24 mouse cellular contexts compared by ENCODE assay signal in genomic region chr9:11885784-11886183, GRCm38 (mm10).
"Had no signal": no experiment of that assay in that cellular context is flagged by ENCODE, and none has a peak within 500 bp of the region (broad histone marks: within the 10 kb centered on the region; RNA-seq: fewer than 3 reads in every experiment).

No protein-coding gene starts in this region.

- H3K27ac ChIP-seq: gastrocnemius, adult 2 months; heart, embryonic 10.5 days; hindbrain, embryonic 10.5 days; hindbrain, embryonic 13.5 days; intestine, embryonic 15.5 days; layer of hippocampus, adult 2 months; left cerebral cortex, adult 2 months; limb, embryonic 12.5 days had no signal

- H3K4me3 ChIP-seq: gastrocnemius, adult 2 months; heart, embryonic 10.5 days; heart, embryonic 12.5 days; hindbrain, embryonic 10.5 days; hindbrain, embryonic 13.5 days; intestine, embryonic 15.5 days; layer of hippocampus, adult 2 months; left cerebral cortex, adult 2 months; limb, embryonic 12.5 days had no signal

- H3K27me3 ChIP-seq: heart, embryonic 12.5 days; hindbrain, embryonic 13.5 days; intestine, embryonic 15.5 days; limb, embryonic 12.5 days had no signal

- H3K4me2 ChIP-seq: heart, embryonic 12.5 days; hindbrain, embryonic 13.5 days; intestine, embryonic 15.5 days; limb, embryonic 12.5 days; liver, embryonic 11.5 days had no signal

- H3K4me1 ChIP-seq: heart, embryonic 10.5 days; heart, embryonic 12.5 days; hindbrain, embryonic 10.5 days; hindbrain, embryonic 13.5 days; intestine, embryonic 15.5 days; limb, embryonic 12.5 days had no signal

- DNase-seq: gastrocnemius, adult 2 months; gastrocnemius, postnatal 10 days; gastrocnemius, postnatal 25 days; heart, adult 18-20 months; heart, postnatal 10 days; heart, postnatal 4 days; kidney, adult 18-20 months; kidney, adult 8-10 months; kidney, postnatal 10 days; kidney, postnatal 25 days; kidney, postnatal 4 days; liver had no signal

- ATAC-seq: hindbrain, embryonic 16.5 days; inflammation-experienced regulatory T-cells, adult 6 months; intestine, embryonic 15.5 days; intestine, postnatal 0 days had no signal

- H3K9me3 ChIP-seq: heart, embryonic 10.5 days; heart, embryonic 12.5 days; hindbrain, embryonic 10.5 days; hindbrain, embryonic 13.5 days; intestine, embryonic 15.5 days; limb, embryonic 12.5 days had no signal

- H3K36me3 ChIP-seq: heart, embryonic 10.5 days; heart, embryonic 12.5 days; hindbrain, embryonic 10.5 days; hindbrain, embryonic 13.5 days; intestine, embryonic 15.5 days; limb, embryonic 12.5 days had no signal

- H3K9ac ChIP-seq: heart, embryonic 12.5 days; hindbrain, embryonic 13.5 days; intestine, embryonic 15.5 days; limb, embryonic 12.5 days had no signal
